Mouse (Mus musculus): ENCODE results near the gene Gpr3. TPM values are rescaled to one million over a fixed set of nuclear protein-coding genes. Genes with fewer than 3 reads are reported as not detected.

Gene Gpr3
- polyA plus RNA-seq, 1 experiment from 2014 or later, result not detected

DNA sequence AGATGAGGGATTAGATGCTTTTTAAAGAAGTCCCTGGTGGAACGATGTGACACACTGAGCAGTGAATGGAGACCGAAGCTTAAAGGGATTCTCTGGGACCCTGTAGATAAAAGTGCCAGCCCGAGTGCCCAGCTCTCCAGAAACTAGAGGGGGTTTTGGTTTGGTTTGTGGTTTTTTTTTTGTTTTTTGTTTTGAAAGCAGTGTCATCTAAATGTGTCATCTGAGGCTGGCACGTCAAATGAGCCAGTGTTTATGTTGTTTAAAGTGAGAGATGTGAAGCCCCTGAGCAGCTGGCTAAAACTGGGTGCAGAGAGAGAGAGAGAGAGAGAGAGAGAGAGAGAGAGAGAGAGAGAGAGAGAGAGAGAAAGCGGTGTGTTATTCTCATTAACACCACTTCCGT, 50.1 kb downstream of the Gpr3 start:
- WGBS (ENCODE audit: insufficient replicate concordance), result 54% methylated on average over 6 of the region's 6 CpGs
- Histone ChIP-seq H3K4me3 (replicated peaks) (no peak overlapping the region), H3K27ac (no peak overlapping the region), H3K36me3 (peaks cover 20% of the 10 kb centered on the region; the same call in 1 of the 2 replicates), H3K4me1 (replicated peaks) (peaks cover 49% of the 10 kb centered on the region), H3K9me3 (replicated peaks) (no peaks in the 10 kb centered on the region), H3K9ac (no peak overlapping the region), H3K4me2 (no peak overlapping the region), H3K27me3 (no peaks in the 10 kb centered on the region)
- ATAC-seq (ENCODE audit: low read depth), result no peak
- no peak for DNase-seq

DNA sequence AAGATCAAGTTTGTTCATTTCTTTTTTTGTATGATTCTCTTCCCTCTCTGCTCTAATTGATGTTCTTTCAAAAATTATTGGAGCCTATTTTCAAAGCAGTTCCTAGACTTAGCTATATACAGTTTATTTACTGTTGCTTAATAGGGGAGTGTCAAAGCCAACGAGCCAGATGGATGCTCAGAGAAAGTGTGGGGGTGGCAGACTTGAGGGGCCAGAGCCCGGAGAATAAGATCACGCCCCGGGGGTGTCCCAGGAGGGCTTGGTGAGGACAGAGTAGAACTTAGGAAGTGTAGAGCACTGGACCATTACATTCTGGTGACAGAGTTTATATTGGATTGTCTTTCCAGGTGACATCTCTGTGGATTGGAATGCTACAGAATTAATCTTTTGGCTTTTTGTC, 51.5 kb downstream of the Gpr3 start:
- H3K9ac ChIP-seq, result no peak overlapping the region
- peaks cover 17% of the 10 kb centered on the region; the same call in 1 of the 2 replicates for H3K36me3 ChIP-seq
- WGBS (ENCODE audit: insufficient replicate concordance), result 77% methylated on average over 4 of the region's 4 CpGs
- peaks cover 53% of the 10 kb centered on the region for H3K4me1 ChIP-seq (replicated peaks)
- no peaks in the 10 kb centered on the region for H3K9me3 ChIP-seq (replicated peaks)
- no peaks in the 10 kb centered on the region for H3K27me3 ChIP-seq
- no peak overlapping the region for H3K4me2 ChIP-seq
- DNase-seq (no peak), ATAC-seq (ENCODE audit: low read depth) (no peak)
- no peak overlapping the region for H3K27ac ChIP-seq
- no peak overlapping the region for H3K4me3 ChIP-seq (replicated peaks)

- H3K9me3 ChIP-seq (replicated peaks), result no peaks in the 10 kb centered on the region
- ATAC-seq (ENCODE audit: low read depth) (no peak), DNase-seq (no peak)
- peaks cover 56% of the 10 kb centered on the region for H3K4me1 ChIP-seq (replicated peaks)
- no peak overlapping the region for H3K27ac ChIP-seq
- no peak overlapping the region for H3K9ac ChIP-seq
- 85% methylated on average over 8 of the region's 8 CpGs for whole genome bisulfite sequencing (ENCODE audit: insufficient replicate concordance)
- peaks cover 19% of the 10 kb centered on the region; the same call in 1 of the 2 replicates for H3K36me3 ChIP-seq
- no peak overlapping the region for H3K4me2 ChIP-seq
- H3K4me3 ChIP-seq (replicated peaks), result no peak overlapping the region
- H3K27me3 ChIP-seq, result no peaks in the 10 kb centered on the region
These were observed 52.1 kb downstream of the Gpr3 start for GRCm38 (mm10) chr4:133160211-133160610.

GRCm38 (mm10) chr4:133159646-133160045, 52.7 kb downstream of the Gpr3 start:
- no peak overlapping the region for H3K9ac ChIP-seq
- H3K27me3 ChIP-seq, result no peaks in the 10 kb centered on the region
- ATAC-seq (ENCODE audit: low read depth) (no peak), DNase-seq (no peak)
- WGBS (ENCODE audit: insufficient replicate concordance), result 74% methylated on average over 4 of the region's 4 CpGs
- H3K9me3 ChIP-seq (replicated peaks), result no peaks in the 10 kb centered on the region
- H3K4me3 ChIP-seq (replicated peaks), result no peak overlapping the region
- no peak overlapping the region for H3K4me2 ChIP-seq
- peaks cover 56% of the 10 kb centered on the region for H3K4me1 ChIP-seq (replicated peaks)
- no peak overlapping the region for H3K27ac ChIP-seq
- H3K36me3 ChIP-seq, result peaks cover 13% of the 10 kb centered on the region; the same call in 1 of the 2 replicates

Small RNAs within 50 kb of the gene (microRNA-seq; reads per million reads assigned to microRNA genes)
- 2.3 reads per million for gene Mir7017

Other genes with a start within 250 kb of the Gpr3 start
- 0.47 and 0.65 TPM in 2 replicates for gene Fgr, start 238.4 kb downstream of the Gpr3 start, polyA plus RNA-seq (2015; fragmentation: Nextera tagmentation; extraction: Ambion mirVana)
- gene Ahdc1, start 201.3 kb downstream of the Gpr3 start, polyA plus RNA-seq (2015; fragmentation: Nextera tagmentation; extraction: Ambion mirVana), result 1.3 and 1.4 TPM in 2 replicates
- gene Wasf2, start 82.0 kb downstream of the Gpr3 start, polyA plus RNA-seq (2015; fragmentation: Nextera tagmentation; extraction: Ambion mirVana), result 52.3 and 54.0 TPM in 2 replicates
- 0.20 TPM in 1 of 2 replicates, not detected in the other for gene Cd164l2, start 405 bp downstream of the Gpr3 start, polyA plus RNA-seq (2015; fragmentation: Nextera tagmentation; extraction: Ambion mirVana)
- 1.7 and 1.9 TPM in 2 replicates for gene Map3k6, start 28.3 kb upstream of the Gpr3 start, polyA plus RNA-seq (2015; fragmentation: Nextera tagmentation; extraction: Ambion mirVana)
- 0.42 and 0.55 TPM in 2 replicates for gene Sytl1, start 50.6 kb upstream of the Gpr3 start, polyA plus RNA-seq (2015; fragmentation: Nextera tagmentation; extraction: Ambion mirVana)
- gene Tmem222, start 65.3 kb upstream of the Gpr3 start, polyA plus RNA-seq (2015; fragmentation: Nextera tagmentation; extraction: Ambion mirVana), result 38.9 and 41.0 TPM in 2 replicates
- gene Wdtc1, start 140.9 kb upstream of the Gpr3 start, polyA plus RNA-seq (2015; fragmentation: Nextera tagmentation; extraction: Ambion mirVana), result 5.5 and 7.1 TPM in 2 replicates
- gene Slc9a1, start 157.2 kb upstream of the Gpr3 start, polyA plus RNA-seq (2015; fragmentation: Nextera tagmentation; extraction: Ambion mirVana), result 2.7 and 3.1 TPM in 2 replicates

All from liver, embryonic 13.5 days (tissue).